Mouse (Mus musculus) neural tube, embryonic 15.5 days (tissue): ENCODE data around the gene Esam. TPM values are rescaled to one million over a fixed set of nuclear protein-coding genes. Genes with fewer than 3 reads are reported as not detected.

Experiments used
- ATAC-seq: fragments of 200-750 bp; cut with Nextera tagmentation; 2 replicates; pipeline ENCODE4 v1.8.0; 2017; ENCODE audit warnings: mild to moderate bottlenecking, moderate TSS enrichment, moderate library complexity; ENCODE audit not compliant: low FRiP score
- H3K27ac ChIP-seq: fragments of 300-500 bp; sonication (generic); replicated peaks from 2 replicates; pipeline ENCODE4 v1.5.1; 2015; ENCODE audit warnings: mild to moderate bottlenecking, inconsistent platforms
- H3K27me3 ChIP-seq: fragments of 300-500 bp; sonication (generic); replicated peaks from 2 replicates; pipeline ENCODE4 v1.6.1; 2015; ENCODE audit warnings: inconsistent platforms
- H3K36me3 ChIP-seq: fragments of 300-500 bp; sonication (generic); 2 replicates; pipeline ENCODE4 v1.6.1; 2015; ENCODE audit warnings: inconsistent platforms
- H3K4me1 ChIP-seq: fragments of 300-500 bp; sonication (generic); 2 replicates; pipeline ENCODE4 v1.6.1; 2015; ENCODE audit warnings: inconsistent platforms
- H3K4me2 ChIP-seq: fragments of 300-500 bp; sonication (generic); 2 replicates; pipeline ENCODE4 v1.6.1; 2015; ENCODE audit warnings: inconsistent platforms, mild to moderate bottlenecking, moderate library complexity
- H3K4me3 ChIP-seq: fragments of 300-500 bp; sonication (generic); replicated peaks from 2 replicates; pipeline ENCODE4 v1.5.1; 2015; ENCODE audit warnings: mild to moderate bottlenecking, inconsistent platforms
- H3K9ac ChIP-seq: fragments of 300-500 bp; sonication (generic); replicated peaks from 2 replicates; pipeline ENCODE4 v1.6.1; 2015; ENCODE audit warnings: mild to moderate bottlenecking, inconsistent platforms
- H3K9me3 ChIP-seq: fragments of 300-500 bp; sonication (generic); replicated peaks from 2 replicates; pipeline ENCODE4 v1.6.1; 2016; ENCODE audit warnings: inconsistent platforms
- WGBS: fragments of 180-500 bp; shearing (Covaris S2); methylation state at CpG from one replicate; pipeline ENCODE4 v1.1.7; 2015; ENCODE audit warnings: mixed read lengths; 5-methylcytosine and 5-hydroxymethylcytosine counted together
- polyA plus RNA-seq: library from polyadenylated mRNA; unstranded; fragments of >200 nt; fragmentation: Nextera tagmentation; extraction: Ambion mirVana; gene quantifications from 2 replicates; pipeline ENCODE4 v1.2.1, GENCODE M21; 2015

The Esam gene
- polyA plus RNA-seq, 1 experiment from 2014 or later, result 42.2 TPM

DNA sequence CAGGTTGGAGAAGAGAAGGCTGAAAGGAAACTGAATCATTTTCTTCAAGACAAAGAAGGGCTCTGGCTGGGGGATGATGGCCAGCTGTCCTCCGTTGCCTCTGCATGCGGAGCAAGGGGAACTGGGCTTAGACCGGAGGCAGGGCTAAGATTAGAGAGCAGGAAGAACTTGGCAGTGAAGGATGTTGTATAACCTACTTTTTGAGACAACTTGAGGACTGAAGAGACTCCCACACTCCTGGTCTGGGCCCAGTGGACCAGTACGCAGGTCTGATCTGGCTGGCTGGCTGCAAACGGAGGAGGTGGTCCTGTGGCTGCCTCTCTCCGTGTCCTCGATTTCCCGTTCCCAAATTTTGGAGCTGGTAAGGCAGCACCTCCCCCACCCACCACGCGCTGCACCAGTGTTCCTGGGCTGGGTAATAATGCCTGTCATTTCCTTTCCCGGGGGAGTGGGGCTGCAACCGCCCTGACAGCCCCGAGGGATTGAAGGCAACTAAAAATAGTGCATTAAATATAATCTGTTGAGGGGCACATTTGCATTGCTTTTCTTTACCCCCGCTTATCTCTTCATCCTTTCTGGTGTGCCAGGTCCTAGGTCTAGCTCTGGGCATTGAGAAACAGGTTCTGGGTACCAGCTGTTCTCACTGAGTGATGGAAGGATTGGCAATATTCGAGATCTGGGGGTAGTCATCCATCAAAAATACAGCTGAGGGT, 40.2 kb downstream of the Esam start:
- Histone ChIP-seq H3K36me3 (no peaks in the 10 kb centered on the region), H3K9ac (no peak overlapping the region)

DNA sequence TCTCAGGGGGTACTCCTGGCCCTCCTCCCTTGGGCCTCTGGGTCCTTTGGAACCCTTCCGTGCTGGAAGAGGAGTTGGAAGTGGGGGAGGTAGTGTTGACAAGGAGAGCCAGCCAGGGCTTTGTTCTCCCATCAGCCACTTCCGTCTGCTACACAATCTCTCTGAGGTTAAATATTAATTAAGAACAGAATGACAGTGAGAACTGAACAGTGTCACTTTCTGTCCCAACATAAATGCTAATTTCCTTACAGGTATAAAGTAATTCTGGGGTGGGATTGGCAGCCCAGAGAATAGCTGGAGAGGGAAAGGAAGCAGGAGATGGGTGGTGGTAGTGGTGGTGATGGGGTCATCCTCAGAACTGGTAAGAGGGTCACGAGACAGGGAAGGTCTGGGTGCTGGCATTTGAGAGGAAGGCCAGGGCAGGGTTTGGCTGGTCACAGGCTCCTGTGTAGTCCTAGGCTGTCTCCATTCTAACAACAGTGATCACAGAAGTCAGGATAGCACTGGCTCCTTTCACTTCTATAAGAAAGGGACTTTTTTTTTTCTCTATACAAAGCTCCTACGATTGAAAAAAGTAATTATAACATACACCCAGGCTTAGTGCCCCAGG, 40.8 kb downstream of the Esam start:
- 38% methylated on average over 4 of the region's 4 CpGs for WGBS
- Histone ChIP-seq H3K36me3 (no peaks in the 10 kb centered on the region), H3K9me3 (no peaks in the 10 kb centered on the region), H3K4me2 (no peak overlapping the region; the same call in 1 of the 2 replicates), H3K4me1 (peaks cover 11% of the 10 kb centered on the region), H3K9ac (no peak overlapping the region), H3K27me3 (no peaks in the 10 kb centered on the region), H3K4me3 (no peak overlapping the region), H3K27ac (no peak overlapping the region)
- peak; percentile 38; the same call in 1 of the 2 replicates for ATAC-seq

More for the DNA sequence above, 40.2 kb downstream of the Esam start:
- ATAC-seq, result 0 out of 2 replicates have a peak, but pooled peaks have one; percentile 21
- no peak overlapping the region for H3K27ac ChIP-seq
- no peak overlapping the region for H3K4me3 ChIP-seq
- no peaks in the 10 kb centered on the region for H3K9me3 ChIP-seq
- H3K27me3 ChIP-seq, result no peaks in the 10 kb centered on the region
- 24% methylated on average over 15 of the region's 15 CpGs for WGBS
- peaks cover 11% of the 10 kb centered on the region for H3K4me1 ChIP-seq
- H3K4me2 ChIP-seq, result peak overlapping the region; percentile 37

DNA sequence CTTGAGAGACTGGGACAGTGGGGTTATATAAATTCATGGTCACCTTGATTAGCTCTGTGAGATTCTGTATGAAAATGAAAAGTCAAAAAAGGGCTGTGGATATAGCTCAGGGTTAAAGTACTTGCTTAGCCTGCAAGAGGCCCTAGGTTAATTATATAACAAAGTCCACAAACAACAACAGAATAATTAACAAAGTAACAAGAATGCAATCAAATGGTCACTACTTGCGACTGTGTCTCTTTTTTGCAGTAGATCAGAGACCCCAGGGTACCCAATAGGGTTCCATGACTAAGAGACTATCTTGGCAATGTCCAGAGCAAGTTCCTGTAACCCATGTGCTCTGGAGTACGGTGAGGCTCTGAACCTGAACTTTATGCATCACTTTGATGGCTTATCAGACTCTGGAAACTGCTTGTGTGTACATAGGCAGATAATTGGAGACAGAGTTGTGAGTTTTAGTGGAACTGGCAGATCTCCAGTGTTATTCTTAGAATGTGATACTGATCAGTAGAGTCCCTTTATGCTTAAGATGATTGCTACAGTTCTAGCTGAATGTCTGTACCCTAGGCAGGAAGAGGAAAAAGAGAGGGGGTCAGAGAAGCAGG, 41.5 kb downstream of the Esam start:
- 86% methylated on average over 2 of the region's 2 CpGs for WGBS

DNA sequence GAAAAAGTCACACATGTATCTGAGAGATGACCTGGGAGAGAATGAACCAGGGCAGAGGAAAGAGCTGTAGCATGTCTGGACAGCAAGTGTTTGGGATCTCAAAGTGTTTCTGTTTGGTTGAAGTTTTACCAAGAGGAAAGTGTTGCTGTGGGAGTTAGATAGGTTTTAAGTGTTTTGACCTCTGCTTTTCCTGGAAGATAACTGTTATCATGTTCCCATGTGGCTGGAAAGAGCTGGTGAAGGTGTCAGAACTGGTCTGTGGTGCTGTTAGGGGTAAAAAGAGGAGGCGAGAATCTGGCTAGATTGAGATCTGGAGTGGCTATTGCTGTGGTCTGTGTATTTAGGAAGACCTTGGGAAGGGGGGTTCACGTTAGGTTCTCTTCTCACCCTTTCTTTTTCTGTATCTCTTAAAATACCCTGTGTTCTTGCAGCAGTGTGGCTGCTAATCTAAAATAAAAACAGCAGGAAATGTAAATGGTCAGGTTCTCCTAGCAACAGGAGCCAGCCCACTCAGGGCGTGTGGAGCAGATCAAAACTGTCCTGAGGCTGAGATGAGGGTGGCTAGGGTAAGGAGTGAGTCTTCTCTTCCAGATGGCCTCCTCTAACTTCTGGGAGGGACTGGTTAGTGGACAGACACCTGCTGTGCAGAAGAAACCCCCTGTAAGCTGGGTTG, 44.5 kb downstream of the Esam start:
- ATAC-seq, result no peak
- Histone ChIP-seq H3K4me3 (no peak overlapping the region), H3K4me1 (peaks cover 25% of the 10 kb centered on the region), H3K9ac (no peak overlapping the region), H3K36me3 (no peaks in the 10 kb centered on the region), H3K4me2 (no peak overlapping the region), H3K27ac (no peak overlapping the region), H3K9me3 (no peaks in the 10 kb centered on the region), H3K27me3 (no peaks in the 10 kb centered on the region)
- 61% methylated on average over 3 of the region's 3 CpGs for WGBS

More for the DNA sequence above, 41.5 kb downstream of the Esam start:
- no peak overlapping the region for H3K4me2 ChIP-seq
- no peaks in the 10 kb centered on the region for H3K27me3 ChIP-seq
- no peak overlapping the region for H3K27ac ChIP-seq
- H3K4me1 ChIP-seq, result peaks cover 11% of the 10 kb centered on the region
- no peak overlapping the region for H3K4me3 ChIP-seq
- H3K9ac ChIP-seq, result no peak overlapping the region
- H3K36me3 ChIP-seq, result no peaks in the 10 kb centered on the region
- H3K9me3 ChIP-seq, result no peaks in the 10 kb centered on the region
- no peak for ATAC-seq

DNA sequence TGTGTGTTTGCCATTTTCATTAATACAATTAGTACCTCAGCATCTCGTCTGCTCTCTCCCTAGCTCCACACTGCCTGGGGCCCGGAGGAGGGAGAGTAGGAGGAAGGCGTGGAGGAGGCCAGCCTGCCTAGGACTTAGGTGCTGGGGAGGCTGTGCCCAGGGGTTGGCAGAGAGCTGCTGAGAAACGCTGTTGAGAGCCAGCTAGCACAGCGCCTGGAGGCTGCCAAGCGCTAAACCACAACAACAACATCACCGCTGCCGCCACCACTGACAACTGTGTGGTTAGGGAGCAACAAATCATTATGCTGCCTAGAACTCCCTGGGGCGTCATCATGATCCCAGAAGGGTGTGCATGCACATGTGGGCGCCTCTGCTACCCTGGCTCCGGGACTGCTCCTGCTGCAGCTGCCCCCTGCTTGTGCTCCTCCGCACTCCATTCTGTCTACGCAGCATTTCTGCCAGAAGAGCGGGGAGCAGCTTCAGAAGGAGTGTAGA, 48.6 kb downstream of the Esam start:
- H3K9ac ChIP-seq, result peak overlapping the region; percentile 30; the same call in 1 of the 2 replicates
- H3K27me3 ChIP-seq, result no peaks in the 10 kb centered on the region
- no peaks in the 10 kb centered on the region for H3K36me3 ChIP-seq
- H3K9me3 ChIP-seq, result no peaks in the 10 kb centered on the region
- H3K27ac ChIP-seq, result peak overlapping the region; percentile 69
- ATAC-seq, result peak; percentile 81
- peak overlapping the region; percentile 23 for H3K4me3 ChIP-seq
- peaks cover 14% of the 10 kb centered on the region for H3K4me1 ChIP-seq
- H3K4me2 ChIP-seq, result peak overlapping the region; percentile 56
- WGBS, result 9% methylated on average over 14 of the region's 14 CpGs

DNA sequence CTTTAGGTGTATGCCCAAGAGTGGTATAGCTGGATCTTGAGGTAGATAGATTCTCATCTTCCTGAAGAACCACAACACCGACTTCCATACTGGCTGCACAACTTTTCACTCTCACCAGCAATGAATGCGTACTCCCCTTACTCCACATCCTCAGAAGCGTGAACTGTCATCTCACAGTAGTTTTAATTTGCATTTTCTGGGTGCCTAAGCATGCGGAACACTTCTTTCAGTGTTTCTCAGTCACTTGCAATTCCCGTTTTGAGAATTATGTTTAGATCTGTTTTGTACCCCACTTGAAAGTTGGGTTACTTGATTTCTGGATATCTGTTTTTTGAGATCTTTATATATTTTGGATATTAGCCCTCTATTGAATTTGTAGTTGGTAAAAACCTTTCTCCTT, 55.7 kb downstream of the Esam start:
- Histone ChIP-seq H3K4me2 (no peak overlapping the region), H3K9ac (no peak overlapping the region), H3K9me3 (no peaks in the 10 kb centered on the region), H3K4me1 (no peaks in the 10 kb centered on the region), H3K27me3 (no peaks in the 10 kb centered on the region), H3K4me3 (no peak overlapping the region), H3K36me3 (no peaks in the 10 kb centered on the region), H3K27ac (no peak overlapping the region)
- no peak for ATAC-seq
- 91% methylated on average over 5 of the region's 5 CpGs for WGBS

DNA sequence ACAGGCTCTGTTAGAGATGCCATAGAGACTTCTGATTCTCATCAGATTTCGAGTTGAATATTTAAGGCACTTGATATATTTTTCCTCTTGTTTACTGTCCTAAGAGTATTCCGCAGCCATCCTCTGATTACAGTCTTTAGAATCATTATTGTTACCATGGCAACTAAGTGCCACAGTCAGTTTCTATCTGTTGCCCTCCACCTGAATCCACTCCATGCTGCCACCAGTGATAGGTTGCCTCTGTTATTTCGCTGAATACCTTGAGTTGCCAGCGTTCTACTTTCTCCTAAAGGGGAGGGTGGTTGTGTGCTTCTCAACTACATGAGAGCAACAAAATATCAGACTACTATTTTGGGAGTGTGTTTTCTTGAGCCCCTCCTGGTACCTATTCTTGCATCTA, 58.8 kb downstream of the Esam start:
- Histone ChIP-seq H3K9ac (no peak overlapping the region), H3K27me3 (no peaks in the 10 kb centered on the region), H3K4me1 (no peaks in the 10 kb centered on the region), H3K36me3 (no peaks in the 10 kb centered on the region), H3K4me3 (no peak overlapping the region), H3K27ac (no peak overlapping the region), H3K9me3 (no peaks in the 10 kb centered on the region), H3K4me2 (no peak overlapping the region)
- no peak for ATAC-seq
- 72% methylated on average over 4 of the region's 4 CpGs for WGBS

Other genes starting within 250 kb of the Esam start
- 6.4 and 7.7 TPM in 2 replicates for gene Ccdc15, start 179.6 kb upstream of the Esam start, polyA plus RNA-seq
- 25.6 and 25.8 TPM in 2 replicates for gene Hepacam, start 160.7 kb upstream of the Esam start, polyA plus RNA-seq
- gene Robo4, start 126.2 kb upstream of the Esam start, polyA plus RNA-seq, result 5.4 and 6.2 TPM in 2 replicates
- gene Robo3, start 94.8 kb upstream of the Esam start, polyA plus RNA-seq, result 4.8 and 8.7 TPM in 2 replicates
- 27.6 and 30.7 TPM in 2 replicates for gene Msantd2, start 38.8 kb upstream of the Esam start, polyA plus RNA-seq
- gene Vsig2, start 11.2 kb downstream of the Esam start, polyA plus RNA-seq, result 0.54 and 0.91 TPM in 2 replicates
- gene Nrgn, start 24.8 kb downstream of the Esam start, polyA plus RNA-seq, result 3.8 and 6.9 TPM in 2 replicates
- 13.3 and 14.9 TPM in 2 replicates for gene Siae, start 27.6 kb downstream of the Esam start, polyA plus RNA-seq
- 7.4 and 11.0 TPM in 2 replicates for gene Spa17, start 85.6 kb downstream of the Esam start, polyA plus RNA-seq
- gene Tbrg1, start 129.2 kb downstream of the Esam start, polyA plus RNA-seq, result 87.5 and 94.9 TPM in 2 replicates
- 0.47 and 1.1 TPM in 2 replicates for gene Panx3, start 141.2 kb downstream of the Esam start, polyA plus RNA-seq
- not detected in 2 replicates for gene Olfr160, start 188.2 kb downstream of the Esam start, polyA plus RNA-seq
- gene Olfr874, start 217.0 kb downstream of the Esam start, polyA plus RNA-seq, result not detected in 2 replicates
- not detected in 2 replicates for gene Olfr875, start 243.8 kb downstream of the Esam start, polyA plus RNA-seq